Mouse (Mus musculus) mature B cell (primary cell): ENCODE results near the gene Acin1.

Experiments
- in situ Hi-C: fragments of 300-500 bp; cut with MboI; formaldehyde crosslinking; loops from 2 replicates; pipeline ENCODE4 v1.14.3; 2019

Gene Acin1

DNA sequence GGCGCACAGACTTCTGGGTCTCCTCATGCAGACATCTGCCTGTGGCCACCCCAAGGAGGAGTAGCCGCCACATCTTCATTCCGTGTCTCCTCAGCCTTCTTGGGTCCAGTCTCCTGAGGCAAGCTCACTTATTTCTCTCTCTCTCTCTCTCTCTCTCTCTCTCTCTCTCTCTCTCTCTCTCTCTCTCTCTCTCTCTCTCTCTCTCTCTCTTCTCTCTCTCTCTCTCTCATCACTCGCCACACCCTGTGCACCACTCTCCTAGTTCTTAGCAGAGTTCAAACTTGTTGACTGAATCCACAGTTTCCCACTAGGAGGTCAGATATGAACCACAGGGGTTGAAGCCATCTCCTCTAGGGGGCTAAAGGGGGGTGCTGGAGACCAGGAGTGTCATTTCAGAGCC is 12.0 kb upstream of the Acin1 start, which contains the start of gene Gm29776:
Gene Gm29776 (minus strand): TSS at position 101 of the 400 bp plus-strand sequence.
- in situ Hi-C loops, result no loop called here

DNA sequence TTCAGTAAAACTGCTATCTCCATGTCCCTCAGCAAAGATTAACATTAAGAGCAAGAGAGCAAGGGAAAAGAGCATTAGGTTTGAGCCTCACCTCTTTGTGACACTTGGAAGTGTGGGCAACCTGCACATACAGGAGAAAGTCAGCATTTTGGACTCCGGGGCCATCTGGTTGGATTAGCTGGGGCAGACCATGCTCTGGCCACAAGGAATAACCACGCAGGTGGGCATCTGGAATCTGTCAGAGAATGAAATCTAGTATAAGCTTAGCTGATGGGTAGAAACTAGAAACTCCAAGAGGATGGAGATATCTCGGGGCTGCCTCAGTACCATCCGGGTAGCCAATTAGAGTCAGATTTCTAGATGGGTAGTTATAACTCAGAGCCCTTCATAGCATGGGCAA is 10.0 kb upstream of the Acin1 start:
- in situ Hi-C loops, result no loop called here

DNA sequence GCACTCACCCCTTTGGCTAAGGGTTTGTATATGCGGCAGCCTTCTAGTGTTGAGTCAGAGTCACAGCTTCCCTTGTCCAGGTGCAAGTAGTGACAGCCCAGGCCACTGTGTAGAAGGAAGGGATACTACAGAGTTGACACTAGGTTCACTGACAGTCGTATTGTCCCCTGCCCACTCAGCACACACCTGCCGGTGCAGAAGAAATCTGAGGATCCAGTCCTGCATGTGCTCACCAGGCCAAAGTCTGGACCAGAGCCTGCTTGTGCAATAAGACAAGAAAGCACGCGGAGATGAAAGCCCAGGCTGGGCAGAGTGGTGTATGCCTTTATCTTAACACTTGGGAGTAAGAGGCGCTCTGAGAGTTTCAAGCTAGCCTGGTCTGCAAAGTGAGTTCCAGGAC is 8.3 kb upstream of the Acin1 start:
- in situ Hi-C loops, result no loop called here

DNA sequence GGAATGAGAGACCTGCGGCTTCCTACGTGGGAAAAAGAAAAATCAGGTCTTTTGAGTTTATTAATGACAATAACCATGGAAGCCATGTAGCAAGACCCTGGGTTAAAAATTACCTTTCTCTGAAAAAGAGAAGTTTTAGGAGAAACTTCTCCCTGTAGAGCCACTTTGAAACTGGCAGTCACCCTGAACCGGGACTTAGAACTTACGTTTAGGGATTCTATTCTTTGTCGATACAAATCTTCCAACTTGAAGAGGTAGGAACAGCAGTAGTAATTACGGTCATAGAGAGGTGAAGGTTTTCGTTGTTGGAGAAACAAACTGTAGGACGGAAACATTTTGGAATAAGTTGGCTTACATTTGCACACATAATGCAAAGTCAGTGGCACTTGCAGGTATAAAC is 520 bp upstream of the Acin1 start:
- in situ Hi-C loops, result no loop called here

DNA sequence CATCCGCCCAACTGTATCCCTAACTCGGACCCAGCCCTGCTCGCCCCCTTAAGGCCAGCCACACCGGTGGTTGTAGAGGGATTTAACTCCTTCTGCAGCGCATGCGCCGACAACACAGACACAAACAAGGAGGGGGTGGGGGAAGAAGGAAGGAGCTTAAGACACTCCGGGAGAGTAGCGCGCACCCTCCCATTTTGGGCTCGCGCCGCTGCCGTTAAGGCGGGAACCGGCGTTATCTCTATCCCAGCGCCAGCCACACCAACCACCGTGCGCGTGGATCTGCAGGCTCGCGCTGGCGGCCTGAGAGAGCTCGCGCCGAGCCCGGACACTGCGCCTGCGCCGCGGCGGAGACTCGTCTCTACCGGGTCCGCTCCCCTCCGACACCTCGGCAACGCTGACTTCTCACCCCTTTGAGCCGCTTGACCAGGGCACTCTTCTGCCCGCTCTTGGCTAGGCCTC is 639 bp downstream of the Acin1 start, which contains the start of gene 1700123O20Rik:
Gene 1700123O20Rik (plus strand): TSS at position 154 of the 459 bp plus-strand sequence.
- in situ Hi-C loops, result no loop called here

DNA sequence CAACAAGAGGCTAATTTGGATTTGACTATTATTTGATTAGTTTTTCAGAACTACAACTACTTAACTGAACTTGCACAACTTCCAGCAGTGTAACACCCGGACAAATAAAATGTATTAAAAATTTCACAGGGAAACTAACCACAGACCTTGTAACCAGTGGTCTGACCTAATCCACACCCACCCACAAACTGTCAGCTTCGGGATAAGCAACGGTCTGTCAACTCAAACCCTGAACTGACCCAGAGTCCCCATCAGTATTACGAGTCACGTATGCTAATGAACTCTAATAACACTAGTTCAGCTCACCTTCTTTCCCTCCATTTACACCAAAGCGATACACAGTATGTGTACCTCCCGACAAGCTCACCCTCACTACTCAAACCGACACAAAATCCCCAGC is 1.3 kb downstream of the Acin1 start:
- in situ Hi-C loops, result no loop called here

DNA sequence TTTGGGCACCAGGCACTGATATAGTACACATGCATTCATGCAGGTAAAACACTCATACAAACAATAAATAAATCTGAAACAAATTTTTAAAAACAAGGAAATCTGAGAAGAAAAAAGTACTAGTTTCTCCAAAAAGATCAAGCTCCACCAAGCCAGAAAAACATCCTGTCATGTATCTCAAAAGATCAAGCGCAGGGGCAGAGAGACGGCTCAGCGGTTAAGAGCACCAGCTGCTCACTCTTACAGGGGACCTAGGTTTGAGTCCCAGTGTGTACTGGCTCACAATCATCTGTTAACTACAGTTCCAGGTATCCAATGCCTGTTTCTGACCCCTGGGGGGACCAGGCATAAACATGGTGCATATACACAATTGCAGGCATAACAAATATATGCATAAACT is 4.3 kb downstream of the Acin1 start:
- in situ Hi-C loops, result no loop called here

DNA sequence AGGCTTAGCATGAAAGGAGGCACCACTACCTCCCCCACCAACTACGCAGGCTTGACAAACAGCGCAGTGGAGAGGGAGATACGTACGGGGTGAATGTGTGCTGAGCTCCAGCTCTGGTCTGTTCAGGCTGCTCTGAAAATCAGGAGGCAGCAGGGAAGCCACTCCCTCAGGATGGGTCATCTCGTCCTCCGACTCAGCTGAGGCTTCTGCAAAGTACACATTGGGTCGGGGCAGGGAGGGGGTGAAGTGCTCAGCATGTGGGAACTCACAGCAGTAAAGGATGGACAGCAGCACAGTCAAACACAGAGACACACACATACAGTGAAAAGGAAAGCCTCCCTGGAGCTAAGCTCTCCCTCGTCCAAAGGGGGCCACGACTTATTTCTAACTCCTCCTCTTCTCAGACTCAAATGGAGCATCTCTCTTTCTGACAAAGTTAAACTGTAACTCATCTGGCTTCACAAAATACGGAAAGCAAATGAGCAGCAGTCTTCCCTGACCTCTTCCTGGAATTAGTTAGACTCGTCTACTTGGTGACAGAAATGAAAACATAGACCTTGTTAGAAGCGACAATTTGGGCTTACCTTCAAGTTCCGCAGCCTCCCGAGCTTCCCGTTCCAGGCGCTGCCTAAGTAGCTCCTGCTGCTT is 8.0 kb downstream of the Acin1 start:
- in situ Hi-C loops, result no loop called here

DNA sequence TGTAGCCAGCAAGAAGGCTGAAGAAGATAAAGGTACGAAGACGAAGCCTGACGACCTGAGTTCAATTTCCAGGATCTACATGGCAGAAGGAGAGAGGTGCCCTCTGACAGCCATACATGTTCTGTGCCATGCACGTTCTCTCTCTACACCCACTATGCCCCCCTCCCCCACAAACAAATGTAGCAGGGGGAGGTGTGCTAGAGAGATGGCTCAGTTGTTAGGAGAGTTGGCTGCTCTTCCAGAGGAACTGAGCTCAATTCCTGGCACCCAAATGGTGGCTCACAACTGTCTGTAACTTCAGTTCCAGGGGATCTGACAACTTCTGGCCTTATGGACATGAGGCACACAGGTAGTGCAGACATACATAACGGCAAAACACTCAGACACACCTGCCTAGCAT is 10.4 kb downstream of the Acin1 start:
- in situ Hi-C loops, result no loop called here

DNA sequence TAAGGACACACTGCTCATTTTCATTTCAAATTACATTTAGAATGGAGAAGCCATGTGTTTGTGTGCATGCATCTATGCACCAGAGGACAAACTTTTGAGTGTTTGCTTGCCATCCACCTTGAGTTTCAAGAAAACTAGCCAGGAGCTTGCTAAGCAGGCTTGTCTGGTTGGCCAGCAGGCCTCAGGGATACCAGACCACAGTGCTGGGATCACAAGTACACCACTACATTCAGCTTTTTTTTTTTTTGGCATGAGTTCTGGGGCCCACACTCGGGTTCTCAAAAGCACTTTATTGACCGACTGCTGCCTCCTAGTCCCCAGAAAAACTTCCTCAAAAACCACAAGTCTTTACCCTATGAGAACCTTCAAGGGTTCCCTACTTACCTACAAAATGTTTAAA is 12.4 kb downstream of the Acin1 start:
- in situ Hi-C loops, result loop anchor here (25.0 kb wide), 1 partner anchor 612 kb away; no protein-coding TSS in a partner anchor

DNA sequence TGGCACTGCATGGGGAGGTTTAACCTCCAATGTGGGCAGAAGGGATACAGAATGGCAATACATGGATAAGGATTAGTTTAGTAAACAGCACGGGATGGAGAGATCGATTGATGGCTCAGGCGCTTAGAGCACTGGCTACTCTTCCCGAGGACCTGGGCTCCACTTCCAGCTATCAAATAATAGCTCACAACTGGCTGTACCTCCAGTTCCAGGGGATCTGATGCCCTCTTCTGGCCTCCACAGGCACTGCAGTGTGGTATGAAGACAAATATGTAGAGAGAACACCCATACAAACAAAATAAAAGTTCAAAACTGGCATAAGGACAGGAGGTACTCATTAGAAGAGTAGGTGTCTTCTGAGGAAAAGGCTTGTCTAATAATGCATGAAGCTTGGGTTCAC is 17.4 kb downstream of the Acin1 start:
- in situ Hi-C loops, result loop anchor here (25.0 kb wide), 1 partner anchor 607 kb away; no protein-coding TSS in a partner anchor

DNA sequence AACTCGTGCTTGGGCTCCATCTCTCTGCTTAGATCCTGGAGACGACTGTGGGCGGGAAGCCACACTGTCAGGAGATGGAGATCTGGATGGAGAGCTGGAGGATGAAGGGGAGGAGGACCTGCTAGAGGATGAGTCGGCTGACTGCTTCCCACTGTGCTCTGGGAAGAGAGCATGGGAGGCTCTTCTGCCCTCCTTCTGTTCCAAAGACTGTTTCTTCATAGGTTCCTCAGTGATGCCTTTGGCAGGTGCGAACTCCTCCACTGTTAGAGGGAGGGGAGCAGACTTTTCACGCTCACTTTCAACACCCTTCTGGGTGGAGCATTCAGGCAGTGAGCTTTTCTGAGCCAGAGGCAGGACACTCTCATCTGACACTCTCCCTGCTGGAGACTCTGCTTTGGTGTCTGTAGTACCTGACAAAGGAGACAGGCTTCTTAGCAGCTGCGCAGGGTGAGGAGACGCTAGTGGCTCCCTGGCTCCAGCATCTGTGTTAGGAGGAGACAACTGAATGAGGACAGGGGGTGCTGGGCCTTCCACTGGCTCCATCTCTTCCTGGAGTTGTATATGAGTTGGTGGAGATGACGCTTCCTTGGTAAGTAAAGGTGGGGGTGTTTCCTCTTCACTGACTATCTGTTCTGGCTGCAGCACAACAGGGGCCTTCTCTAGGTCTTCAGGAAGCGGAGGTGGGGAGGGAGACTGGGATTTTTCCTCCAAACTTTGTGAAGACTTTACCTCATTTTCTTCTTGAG is 22.1 kb downstream of the Acin1 start:
- in situ Hi-C loops, result loop anchor here (25.0 kb wide), 1 partner anchor 602 kb away; no protein-coding TSS in a partner anchor

DNA sequence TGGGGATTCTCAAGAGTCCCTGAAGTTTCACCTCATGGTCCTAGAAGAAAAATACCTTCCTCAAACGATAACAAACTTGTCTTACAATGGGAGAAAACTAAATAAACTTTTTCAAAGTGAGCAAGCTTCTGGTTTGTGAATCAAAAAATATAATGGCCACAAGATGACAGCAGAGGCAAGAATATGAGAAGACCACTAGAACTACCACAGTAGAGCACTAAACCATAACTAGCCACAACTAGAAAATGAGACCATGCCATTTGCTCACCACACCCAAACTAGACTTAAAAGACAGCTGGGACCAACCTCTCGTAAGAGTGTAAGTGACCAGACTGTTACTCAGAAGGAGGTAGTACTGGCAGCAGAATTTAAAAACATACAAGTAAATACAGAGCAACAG is 26.7 kb downstream of the Acin1 start:
- in situ Hi-C loops, result loop anchor here (25.0 kb wide), 1 partner anchor 598 kb away; no protein-coding TSS in a partner anchor

DNA sequence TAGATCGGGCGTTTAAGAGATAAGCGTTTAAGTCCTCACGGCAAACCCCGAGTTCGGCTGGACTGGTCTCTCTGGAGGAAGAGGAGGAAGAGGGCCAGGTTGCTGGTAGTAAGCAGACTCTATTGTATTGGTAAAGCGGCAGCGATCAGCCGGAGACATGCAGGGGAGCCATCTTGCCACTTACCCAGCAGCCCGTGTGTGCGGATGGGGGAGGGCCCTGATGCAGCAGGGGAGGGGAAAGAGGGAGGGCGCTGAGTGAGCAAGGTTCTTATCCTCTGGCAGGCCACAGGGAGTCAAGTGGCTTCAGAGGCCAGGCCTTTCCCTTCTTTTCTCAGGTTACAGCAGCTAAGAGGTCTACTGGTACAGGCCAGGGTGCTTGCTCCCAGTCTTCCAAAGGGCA is 33.2 kb downstream of the Acin1 start:
- in situ Hi-C loops, result loop anchor here (25.0 kb wide), 1 partner anchor 591 kb away; no protein-coding TSS in a partner anchor

DNA sequence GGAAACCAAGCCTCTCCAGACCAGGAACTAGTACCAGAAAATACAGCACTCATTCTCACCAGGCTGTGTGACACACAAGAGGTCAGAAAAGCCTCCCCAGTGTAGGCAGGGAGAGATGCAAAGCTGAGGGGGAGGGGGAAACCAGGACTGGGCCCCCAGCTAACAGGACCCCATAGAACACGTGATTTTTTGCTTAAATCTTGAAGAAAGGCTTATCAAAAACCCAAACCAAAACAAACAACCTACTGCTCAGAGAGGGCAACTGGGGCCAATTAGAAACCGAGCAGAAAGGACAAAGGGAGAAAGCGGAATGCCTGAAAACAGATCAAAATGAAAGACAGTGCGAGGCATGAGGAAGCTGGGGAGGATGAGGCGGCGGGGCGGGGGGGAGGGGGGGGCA is 33.9 kb downstream of the Acin1 start:
- in situ Hi-C loops, result loop anchor here (25.0 kb wide), 1 partner anchor 590 kb away; no protein-coding TSS in a partner anchor

DNA sequence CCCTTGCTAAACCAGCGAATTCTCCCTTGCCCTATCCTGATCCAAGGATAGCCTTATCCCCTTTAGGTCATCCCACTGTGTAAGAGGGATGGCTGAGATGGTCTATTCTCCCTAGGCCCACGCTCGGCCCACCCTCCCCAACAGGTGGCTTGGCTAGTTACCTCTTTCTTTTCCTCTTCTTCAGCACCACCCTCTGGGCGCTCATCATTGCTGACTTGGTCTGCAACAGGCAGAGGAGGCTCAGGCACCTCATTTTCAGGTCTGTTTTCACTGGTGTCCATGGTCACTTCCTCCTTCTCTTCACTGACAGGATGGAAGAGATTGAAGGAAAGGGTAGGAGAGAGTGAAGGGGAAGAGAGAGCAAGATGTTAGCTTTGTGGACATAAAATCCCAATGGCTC is 35.2 kb downstream of the Acin1 start:
- in situ Hi-C loops, result loop anchor here (25.0 kb wide), 1 partner anchor 589 kb away; no protein-coding TSS in a partner anchor

DNA sequence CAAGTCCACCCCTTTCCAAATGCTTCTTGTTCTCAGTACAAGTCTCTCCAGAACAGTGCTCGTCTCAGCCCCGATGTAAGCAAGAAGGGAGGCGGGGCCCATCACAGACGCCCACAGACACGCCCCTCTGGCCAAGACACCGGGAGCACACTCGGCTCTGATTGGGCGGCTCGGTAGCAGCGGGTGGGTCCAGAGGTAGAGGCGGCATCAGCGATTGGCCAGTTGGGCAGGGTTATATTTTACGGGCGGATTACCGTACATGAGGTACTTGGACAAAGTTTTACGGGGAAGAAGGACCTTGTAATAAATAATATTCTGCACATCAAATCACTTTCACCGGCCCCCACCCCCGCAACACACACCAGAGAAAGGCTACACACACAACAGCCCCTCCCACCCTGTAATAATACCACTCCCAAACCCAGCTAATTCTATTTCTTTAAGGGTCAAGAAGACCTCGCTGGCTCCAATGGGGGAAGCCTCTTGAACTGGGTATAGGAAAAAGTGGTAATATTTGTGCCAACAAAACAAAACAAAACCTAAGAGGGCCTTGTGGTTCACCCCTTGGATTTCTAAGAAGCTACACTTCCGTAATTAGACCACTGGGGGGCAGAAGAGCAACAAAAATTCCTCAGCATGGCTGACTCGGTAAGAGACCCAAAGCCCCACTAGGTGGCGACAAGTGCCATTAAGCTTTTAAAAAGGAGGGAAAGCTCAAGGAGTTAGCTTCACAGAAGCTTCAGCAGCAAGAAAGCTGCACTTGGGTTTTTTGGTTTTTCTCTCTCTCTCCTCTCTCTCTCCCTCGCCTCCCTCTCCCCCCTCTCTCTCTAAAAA is 35.9 kb downstream of the Acin1 start:
- in situ Hi-C loops, result loop anchor here (25.0 kb wide), 1 partner anchor 589 kb away; no protein-coding TSS in a partner anchor

DNA sequence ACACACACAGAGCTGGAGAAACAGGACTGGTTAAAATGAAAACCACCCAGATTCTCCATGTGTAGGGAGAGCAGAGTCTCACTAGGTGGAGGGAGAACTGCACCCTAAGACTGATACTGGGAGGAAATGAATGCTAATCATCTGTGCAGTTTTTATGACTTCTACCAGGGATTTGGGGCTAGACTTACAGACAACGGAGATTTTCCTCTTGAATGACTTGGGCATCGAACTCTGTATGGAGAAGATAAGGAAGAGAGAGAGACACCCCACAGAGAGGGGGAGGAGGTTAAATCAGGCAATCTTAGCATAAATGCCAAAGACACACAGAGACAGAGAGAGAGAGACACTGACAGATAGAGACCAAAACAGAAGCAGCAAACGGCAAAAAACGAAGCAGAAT is 38.8 kb downstream of the Acin1 start:
- in situ Hi-C loops, result no loop called here

DNA sequence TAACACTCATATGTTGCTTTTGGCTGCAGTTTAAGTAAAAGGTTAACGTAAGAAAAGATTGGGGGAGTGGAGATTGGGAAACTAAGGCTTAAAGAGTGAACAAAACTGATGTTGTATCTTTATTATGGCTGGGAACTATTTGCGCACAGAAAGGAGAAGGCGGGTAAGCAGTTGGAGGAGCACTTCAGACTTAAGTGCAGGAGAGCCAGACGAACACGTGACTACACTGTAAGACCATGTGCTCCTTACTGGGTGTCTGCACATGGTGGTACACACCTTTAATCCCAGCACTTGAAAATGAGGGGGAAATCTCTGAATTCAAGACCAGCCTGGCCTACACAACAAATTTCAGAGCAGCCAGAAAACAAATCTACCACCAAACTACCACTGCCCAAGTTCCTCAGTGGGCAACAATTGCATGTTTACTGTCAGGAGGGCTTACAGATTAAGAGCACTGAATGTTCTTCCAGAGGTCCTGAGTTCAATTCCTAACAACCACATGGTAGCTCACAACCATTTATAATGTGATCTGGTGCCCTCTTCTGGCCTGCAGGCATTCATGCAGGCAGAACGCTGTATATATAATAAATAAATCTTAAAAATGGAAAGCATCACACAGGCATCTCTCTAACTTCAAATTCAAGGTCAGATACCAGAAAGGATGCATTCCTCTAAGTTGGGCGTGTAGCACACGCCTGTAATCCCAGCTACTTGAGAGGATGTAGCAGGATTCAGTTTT is 39.7 kb downstream of the Acin1 start:
- in situ Hi-C loops, result no loop called here

DNA sequence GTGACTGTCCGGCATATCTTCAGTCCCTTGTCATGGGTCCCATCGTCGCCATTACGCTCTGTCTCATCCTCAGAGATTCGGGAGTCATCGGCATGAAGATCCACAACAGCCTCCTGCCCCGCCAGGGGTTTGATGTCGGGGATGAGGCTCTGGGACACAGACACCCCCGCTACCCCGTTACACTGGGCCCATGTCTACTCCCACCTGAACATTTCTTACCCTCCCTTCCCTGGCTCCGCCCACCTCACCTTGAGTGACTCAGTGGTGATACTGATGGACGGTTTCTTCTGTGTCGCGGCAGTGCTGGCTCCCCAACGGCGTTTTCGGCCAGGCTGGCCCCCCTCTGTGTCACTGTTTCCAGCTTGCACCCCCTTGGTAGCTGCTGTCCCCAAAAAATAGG is 40.3 kb downstream of the Acin1 start:
- in situ Hi-C loops, result no loop called here

DNA sequence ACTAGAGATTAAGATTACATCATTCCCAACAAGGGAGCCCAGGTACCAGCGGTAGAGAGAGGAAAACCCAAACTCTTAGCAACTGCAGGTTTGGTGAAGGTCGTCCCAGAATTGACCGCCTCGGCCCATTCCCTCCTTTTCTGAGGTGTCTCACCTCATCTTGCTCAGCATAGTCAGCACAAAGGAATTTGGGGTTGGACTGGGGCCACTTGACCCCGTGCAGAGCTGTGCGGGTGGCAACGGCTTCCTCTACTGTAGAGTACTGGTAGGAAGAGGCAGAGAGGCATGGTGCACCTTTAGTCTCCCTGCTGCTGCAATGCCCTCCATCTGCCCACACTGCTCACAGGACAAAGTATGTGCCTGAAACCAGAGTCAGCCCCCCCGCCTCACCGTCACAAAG is 42.4 kb downstream of the Acin1 start:
- in situ Hi-C loops, result no loop called here
